Mouse (Mus musculus): ENCODE results near the gene Cbr3. TPM values are rescaled to one million over a fixed set of nuclear protein-coding genes. Genes with fewer than 3 reads are reported as not detected.

Cbr3 gene
- total RNA-seq (2023; ENCODE audit: inconsistent age): 0.74 TPM in 1 of 4 replicates, not detected in the others

GRCm38 (mm10) chr16:93682689-93683507 is at the start of gene Cbr3:
Cbr3 (plus strand) TSS chr16:93683215.

GRCm38 (mm10) chr16:93711411-93712188 is 28.6 kb downstream of the Cbr3 start, which contains the start of gene Dop1b:
Dop1b (plus strand) TSS chr16:93711904.

Other genes with a start within 250 kb of the Cbr3 start
- gene Setd4, start 79.2 kb upstream of the Cbr3 start, total RNA-seq (2023; ENCODE audit: inconsistent age): 15.4 to 17.4 TPM (median 16.0 TPM) in 4 replicates
- 15.4 to 20.8 TPM (median 19.2 TPM) in 4 replicates for gene Cbr1, start 77.4 kb upstream of the Cbr3 start, total RNA-seq (2023; ENCODE audit: inconsistent age)
- 0.74 to 0.80 TPM in 2 of 4 replicates, not detected in the others for gene Gm5678, start 55.1 kb upstream of the Cbr3 start, total RNA-seq (2023; ENCODE audit: inconsistent age)
- gene Dop1b, start 28.7 kb downstream of the Cbr3 start, total RNA-seq (2023; ENCODE audit: inconsistent age): 50.6 to 60.5 TPM (median 53.9 TPM) in 4 replicates
- gene Morc3, start 148.9 kb downstream of the Cbr3 start, total RNA-seq (2023; ENCODE audit: inconsistent age): 123 to 148 TPM (median 130 TPM) in 4 replicates
- gene Chaf1b, start 200.7 kb downstream of the Cbr3 start, total RNA-seq (2023; ENCODE audit: inconsistent age): 11.6 to 14.4 TPM (median 12.2 TPM) in 4 replicates